Mouse (Mus musculus): ENCODE results near the gene Cacybp. TPM values are rescaled to one million over a fixed set of nuclear protein-coding genes. Genes with fewer than 3 reads are reported as not detected.

Gene Cacybp
- polyA plus RNA-seq, 1 experiment from 2014 or later: 415 TPM

GRCm38 (mm10) chr1:160158190-160158589 is 54.5 kb downstream of the Cacybp start:
- no peaks in the 10 kb centered on the region for H3K36me3 ChIP-seq (ENCODE audit: control insufficient read depth, insufficient read depth, low read length)
- 91% methylated on average over 2 of the region's 2 CpGs for WGBS
- H3K9ac ChIP-seq (ENCODE audit: low read depth, low read length): no peak overlapping the region
- H3K4me2 ChIP-seq: no peak overlapping the region
- H3K27ac ChIP-seq (ENCODE audit: low read depth, low read length): no peak overlapping the region
- DNase-seq (ENCODE audit: low spot score) (no peak), ATAC-seq (replicated peaks; ENCODE audit: low FRiP score) (no peak)
- no peaks in the 10 kb centered on the region for H3K9me3 ChIP-seq (ENCODE audit: control insufficient read depth, low read length)
- H3K4me1 ChIP-seq (replicated peaks; ENCODE audit: control insufficient read depth, insufficient read depth, low read length): no peaks in the 10 kb centered on the region
- no peaks in the 10 kb centered on the region for H3K27me3 ChIP-seq (replicated peaks; ENCODE audit: control insufficient read depth, insufficient read depth, low read length)
- no peak overlapping the region for H3K4me3 ChIP-seq (ENCODE audit: low read depth, low read length)

- no peaks in the 10 kb centered on the region for H3K36me3 ChIP-seq (ENCODE audit: control insufficient read depth, insufficient read depth, low read length)
- H3K4me3 ChIP-seq (ENCODE audit: low read depth, low read length): no peak within 1 kb of the TSS
- H3K27me3 ChIP-seq (replicated peaks; ENCODE audit: control insufficient read depth, insufficient read depth, low read length): no peaks in the 10 kb centered on the region
- 71% methylated on average over 8 of the region's 8 CpGs for WGBS
- no peaks in the 10 kb centered on the region for H3K9me3 ChIP-seq (ENCODE audit: control insufficient read depth, low read length)
- H3K9ac ChIP-seq (ENCODE audit: low read depth, low read length): no peak within 1 kb of the TSS
- ATAC-seq (replicated peaks; ENCODE audit: low FRiP score) (no peak), DNase-seq (ENCODE audit: low spot score) (no peak)
- H3K4me1 ChIP-seq (replicated peaks; ENCODE audit: control insufficient read depth, insufficient read depth, low read length): no peaks in the 10 kb centered on the region
- H3K27ac ChIP-seq (ENCODE audit: low read depth, low read length): no peak within 1 kb of the TSS
- no peak within 1 kb of the TSS for H3K4me2 ChIP-seq
These were observed 59.2 kb downstream of the Cacybp start, which contains the start of gene Tnn for GRCm38 (mm10) chr1:160153480-160153879. TSS of gene Tnn (minus strand) at chr1:160153580.

Other genes with a start within 250 kb of the Cacybp start
- gene 4930523C07Rik, start 168.5 kb downstream of the Cacybp start, polyA plus RNA-seq (2014; fragmentation: Nextera tagmentation; extraction: Ambion mirVana): 13.2 and 19.0 TPM in 2 replicates
- gene Tnn, start 59.3 kb downstream of the Cacybp start, polyA plus RNA-seq (2014; fragmentation: Nextera tagmentation; extraction: Ambion mirVana): not detected in 2 replicates
- 308 and 309 TPM in 2 replicates for gene Mrps14, start 17.7 kb downstream of the Cacybp start, polyA plus RNA-seq (2014; fragmentation: Nextera tagmentation; extraction: Ambion mirVana)

All from liver, embryonic 11.5 days (tissue).